Mouse (Mus musculus): ENCODE results near the gene Gm4788.
"Not testable (repeated sequence)": the region's sequence is repeated elsewhere in the genome, so short reads cannot be mapped to it uniquely, and the experiment has no call there.

Gm4788 gene

DNA sequence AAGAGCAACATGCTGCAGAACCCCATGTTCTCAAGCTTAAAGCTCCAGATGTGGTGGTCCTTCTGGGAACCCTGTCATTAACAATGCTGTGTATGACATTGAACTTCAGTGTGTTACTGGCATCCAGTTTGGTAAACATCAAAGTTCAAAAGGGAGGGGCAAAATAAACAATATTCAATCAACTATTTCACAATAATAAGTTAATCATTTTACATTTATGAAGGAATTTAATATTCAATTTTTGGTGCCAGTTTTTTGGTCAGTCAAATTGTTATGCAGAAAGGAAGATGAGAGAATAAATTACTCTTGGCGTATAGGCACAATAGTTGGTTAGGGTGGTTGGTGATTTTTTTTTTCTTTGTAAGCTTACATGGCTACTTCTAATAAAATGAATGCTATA, at the start of gene Gm4788:
Gm4788 (minus strand) TSS at position 101 of the 400 bp plus-strand sequence.
- DNase-seq (ENCODE audit: low spot score in 2 of 2) = no peak

- no peak for DNase-seq (ENCODE audit: low spot score in 2 of 2)
These were observed 27.6 kb upstream of the Gm4788 start for GRCm38 (mm10) chr1:139808594-139808993.

GRCm38 (mm10) chr1:139769913-139770312, 11.1 kb downstream of the Gm4788 start:
- DNase-seq (ENCODE audit: low spot score in 2 of 2) = not testable (repeated sequence)

GRCm38 (mm10) chr1:139716681-139717080, 64.4 kb downstream of the Gm4788 start:
- DNase-seq (ENCODE audit: low spot score in 2 of 2) = not testable (repeated sequence)

- DNase-seq (ENCODE audit: low spot score in 2 of 2) = not testable (repeated sequence)
These were observed 64.8 kb downstream of the Gm4788 start for GRCm38 (mm10) chr1:139716249-139716648.

GRCm38 (mm10) chr1:139649921-139650320, 131.1 kb downstream of the Gm4788 start:
- not testable (repeated sequence) for DNase-seq (ENCODE audit: low spot score in 2 of 2)
